Mouse (Mus musculus) myocyte (in vitro differentiated cells): ENCODE measurements around the gene Timm22.

Source experiments
- MAX ChIP-seq: IDR thresholded peaks from one replicate; pipeline ENCODE4 v1.6.1; 2011; ENCODE audit warnings: low read depth, mild to moderate bottlenecking, control low read depth
- POLR2A ChIP-seq: IDR thresholded peaks from one replicate; pipeline ENCODE4 v1.6.1; 2011; ENCODE audit warnings: low read depth, mild to moderate bottlenecking, control low read depth, moderate library complexity; ENCODE audit not compliant: insufficient read length
- POLR2AphosphoS2 ChIP-seq: IDR thresholded peaks from one replicate; pipeline ENCODE4 v1.6.1; 2011; ENCODE audit warnings: low read depth, control low read depth; ENCODE audit not compliant: insufficient read length
- USF1 ChIP-seq: IDR thresholded peaks from one replicate; pipeline ENCODE4 v1.6.1; 2011; ENCODE audit warnings: low read depth, mild to moderate bottlenecking, control low read depth, moderate library complexity

DNA sequence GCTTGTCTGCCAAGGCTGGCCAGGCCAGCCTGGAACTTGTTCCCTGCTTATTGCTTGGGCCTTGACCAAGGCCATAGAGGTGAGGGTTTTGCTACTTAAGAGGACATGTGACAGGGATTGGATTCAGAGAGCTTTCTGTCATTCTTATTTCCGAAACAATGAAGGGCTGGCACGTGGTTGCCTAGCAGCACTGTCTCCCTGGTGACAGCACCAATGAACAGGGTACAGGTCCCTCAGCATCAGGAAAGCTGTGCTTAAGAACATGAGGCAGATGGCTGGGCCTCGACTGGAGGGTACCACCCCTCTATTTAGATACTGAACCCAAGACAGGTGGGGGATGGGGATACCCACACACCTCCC, 43.4 kb downstream of the Timm22 start:
- TF ChIP-seq MAX = no peak
- no peak for TF ChIP-seq POLR2A
- no peak for TF ChIP-seq POLR2AphosphoS2
- no peak for TF ChIP-seq USF1
